Mouse (Mus musculus): ENCODE measurements around the gene Emg1.
A peak's percentile ranks its signal among the peaks of the same experiment; 100 is the strongest.

Gene Emg1

GRCm38 (mm10) chr6:124740888-124741761, 29.1 kb upstream of the Emg1 start, which contains the start of gene Grcc10:
TSS of gene Grcc10 (minus strand) at chr6:124741374.
- peak; percentile 97 for DNase-seq (ENCODE audit: low spot score)

- DNase-seq (ENCODE audit: low spot score): peak; percentile 79
Measured at GRCm38 (mm10) chr6:124740211-124740887, 28.4 kb upstream of the Emg1 start.

GRCm38 (mm10) chr6:124739231-124739796, 27.3 kb upstream of the Emg1 start:
- DNase-seq (ENCODE audit: low spot score): no peak

GRCm38 (mm10) chr6:124738511-124739023, 26.6 kb upstream of the Emg1 start, which contains the start of gene Ptpn6:
TSS of gene Ptpn6 (minus strand) at chr6:124738714.
- DNase-seq (ENCODE audit: low spot score): peak; percentile 45

- no peak for DNase-seq (ENCODE audit: low spot score)
Measured at GRCm38 (mm10) chr6:124737040-124737439, 25.1 kb upstream of the Emg1 start.

- no peak for DNase-seq (ENCODE audit: low spot score)
Measured at GRCm38 (mm10) chr6:124734417-124734816, 22.4 kb upstream of the Emg1 start.

GRCm38 (mm10) chr6:124732476-124733370, 20.7 kb upstream of the Emg1 start:
- DNase-seq (ENCODE audit: low spot score): peak; percentile 31

GRCm38 (mm10) chr6:124731038-124731437, 19.1 kb upstream of the Emg1 start:
- DNase-seq (ENCODE audit: low spot score): no peak

- DNase-seq (ENCODE audit: low spot score): no peak
Measured at GRCm38 (mm10) chr6:124729850-124730705, 18.1 kb upstream of the Emg1 start.

GRCm38 (mm10) chr6:124728621-124729020, 16.6 kb upstream of the Emg1 start:
- no peak for DNase-seq (ENCODE audit: low spot score)

GRCm38 (mm10) chr6:124724472-124724871, 12.5 kb upstream of the Emg1 start:
- no peak for DNase-seq (ENCODE audit: low spot score)

- no peak for DNase-seq (ENCODE audit: low spot score)
Measured at GRCm38 (mm10) chr6:124723541-124723940, 11.6 kb upstream of the Emg1 start.

- DNase-seq (ENCODE audit: low spot score): no peak
Measured at GRCm38 (mm10) chr6:124722876-124723473, 11.0 kb upstream of the Emg1 start.

- no peak for DNase-seq (ENCODE audit: low spot score)
Measured at GRCm38 (mm10) chr6:124720904-124721303, 8.9 kb upstream of the Emg1 start.

GRCm38 (mm10) chr6:124719354-124719978, 7.5 kb upstream of the Emg1 start:
- no peak for DNase-seq (ENCODE audit: low spot score)

- no peak for DNase-seq (ENCODE audit: low spot score)
Measured at GRCm38 (mm10) chr6:124718703-124719102, 6.7 kb upstream of the Emg1 start.

- DNase-seq (ENCODE audit: low spot score): no peak
Measured at GRCm38 (mm10) chr6:124717968-124718367, 6.0 kb upstream of the Emg1 start.

- peak; percentile 77 for DNase-seq (ENCODE audit: low spot score)
Measured at GRCm38 (mm10) chr6:124716864-124717490, 5.0 kb upstream of the Emg1 start.

- DNase-seq (ENCODE audit: low spot score): no peak
Measured at GRCm38 (mm10) chr6:124712918-124713317, 940 bp upstream of the Emg1 start.

Measured in embryo, embryonic 10 days (tissue).